Mouse (Mus musculus) forebrain, embryonic 15.5 days (tissue): ENCODE results near the gene Rin2. TPM values are rescaled to one million over a fixed set of nuclear protein-coding genes. Genes with fewer than 3 reads are reported as not detected.
"Not testable (repeated sequence)": the region's sequence is repeated elsewhere in the genome, so short reads cannot be mapped to it uniquely, and the experiment has no call there.

ENCODE experiments used
- ATAC-seq: fragments of 200-750 bp; cut with Nextera tagmentation; replicated peaks from 2 replicates; pipeline ENCODE4 v1.8.0; 2017; ENCODE audit warnings: mild to moderate bottlenecking, moderate TSS enrichment, moderate library complexity
- H3K27ac ChIP-seq: fragments of 300-500 bp; sonication (generic); replicated peaks from 2 replicates; pipeline ENCODE4 v1.5.1; 2015; ENCODE audit warnings: mild to moderate bottlenecking, inconsistent platforms
- H3K27me3 ChIP-seq: fragments of 300-500 bp; sonication (generic); 2 replicates; pipeline ENCODE4 v1.6.1; 2015; ENCODE audit warnings: inconsistent platforms
- H3K36me3 ChIP-seq: fragments of 300-500 bp; sonication (generic); 2 replicates; pipeline ENCODE4 v1.6.1; 2015; ENCODE audit warnings: mild to moderate bottlenecking, inconsistent platforms
- H3K4me1 ChIP-seq: fragments of 300-500 bp; sonication (generic); 2 replicates; pipeline ENCODE4 v1.6.1; 2015; ENCODE audit warnings: inconsistent platforms
- H3K4me2 ChIP-seq: fragments of 300-500 bp; sonication (generic); replicated peaks from 2 replicates; pipeline ENCODE4 v1.6.1; 2015; ENCODE audit warnings: mild to moderate bottlenecking, inconsistent platforms
- H3K4me3 ChIP-seq: fragments of 300-500 bp; sonication (generic); 2 replicates; pipeline ENCODE4 v1.5.1; 2015; ENCODE audit warnings: mild to moderate bottlenecking, inconsistent platforms
- H3K9ac ChIP-seq: fragments of 300-500 bp; sonication (generic); replicated peaks from 2 replicates; pipeline ENCODE4 v1.6.1; 2015; ENCODE audit warnings: mild to moderate bottlenecking, inconsistent platforms
- H3K9me3 ChIP-seq: fragments of 300-500 bp; sonication (generic); 2 replicates; pipeline ENCODE4 v1.6.1; 2016; ENCODE audit warnings: inconsistent platforms
- WGBS: fragments of 180-500 bp; shearing (Covaris S2); methylation state at CpG from one replicate; pipeline ENCODE4 v1.1.7; 2015; ENCODE audit warnings: mixed read lengths; 5-methylcytosine and 5-hydroxymethylcytosine counted together
- polyA plus RNA-seq: library from polyadenylated mRNA; unstranded; fragments of >200 nt; fragmentation: Nextera tagmentation; extraction: Ambion mirVana; gene quantifications from 2 replicates; pipeline ENCODE4 v1.2.1, GENCODE M21; 2015

The Rin2 gene
- polyA plus RNA-seq, 1 experiment from 2014 or later = 12.4 TPM

- Histone ChIP-seq H3K27me3 (no peaks in the 10 kb centered on the region), H3K4me3 (no peak overlapping the region), H3K9me3 (no peaks in the 10 kb centered on the region), H3K36me3 (0 out of 2 replicates have a peak, but pooled peaks cover 4% of the 10 kb centered on the region), H3K4me1 (no peaks in the 10 kb centered on the region), H3K27ac (no peak overlapping the region), H3K9ac (no peak overlapping the region), H3K4me2 (no peak overlapping the region)
- WGBS = 24% methylated on average over 2 of the region's 2 CpGs
- no peak for ATAC-seq
These were observed 207.4 kb downstream of the Rin2 start for GRCm38 (mm10) chr2:145882398-145882797.

GRCm38 (mm10) chr2:145884036-145884912 is 209.3 kb downstream of the Rin2 start:
- H3K9ac ChIP-seq = no peak overlapping the region
- H3K36me3 ChIP-seq = 0 out of 2 replicates have a peak, but pooled peaks cover 2% of the 10 kb centered on the region
- no peaks in the 10 kb centered on the region for H3K9me3 ChIP-seq
- H3K27ac ChIP-seq = no peak overlapping the region
- no peak overlapping the region for H3K4me2 ChIP-seq
- H3K4me3 ChIP-seq = no peak overlapping the region
- no peak for ATAC-seq
- H3K4me1 ChIP-seq = no peaks in the 10 kb centered on the region
- WGBS = 39% methylated on average over 17 of the region's 17 CpGs
- no peaks in the 10 kb centered on the region for H3K27me3 ChIP-seq

GRCm38 (mm10) chr2:145884913-145885785 is 210.1 kb downstream of the Rin2 start:
- Histone ChIP-seq H3K36me3 (0 out of 2 replicates have a peak, but pooled peaks cover 2% of the 10 kb centered on the region), H3K4me1 (no peaks in the 10 kb centered on the region), H3K27ac (no peak overlapping the region), H3K4me3 (no peak overlapping the region), H3K9ac (no peak overlapping the region), H3K27me3 (no peaks in the 10 kb centered on the region), H3K4me2 (no peak overlapping the region), H3K9me3 (no peaks in the 10 kb centered on the region)
- ATAC-seq = no peak
- WGBS = 79% methylated on average over 14 of the region's 14 CpGs

- H3K4me1 ChIP-seq = no peaks in the 10 kb centered on the region
- 81% methylated on average over 14 of the region's 14 CpGs for WGBS
- H3K4me2 ChIP-seq = no peak overlapping the region
- H3K9me3 ChIP-seq = no peaks in the 10 kb centered on the region
- no peak overlapping the region for H3K9ac ChIP-seq
- no peak overlapping the region for H3K4me3 ChIP-seq
- H3K27ac ChIP-seq = no peak overlapping the region
- H3K36me3 ChIP-seq = 0 out of 2 replicates have a peak, but pooled peaks cover 2% of the 10 kb centered on the region
- no peaks in the 10 kb centered on the region for H3K27me3 ChIP-seq
- no peak for ATAC-seq
These were observed 213.1 kb downstream of the Rin2 start for GRCm38 (mm10) chr2:145887937-145888765.

GRCm38 (mm10) chr2:145888766-145889480 is 213.9 kb downstream of the Rin2 start:
- 0 out of 2 replicates have a peak, but pooled peaks cover 2% of the 10 kb centered on the region for H3K36me3 ChIP-seq
- no peak overlapping the region for H3K4me3 ChIP-seq
- no peaks in the 10 kb centered on the region for H3K4me1 ChIP-seq
- 69% methylated on average over 6 of the region's 6 CpGs for whole genome bisulfite sequencing
- H3K27ac ChIP-seq = no peak overlapping the region
- H3K27me3 ChIP-seq = no peaks in the 10 kb centered on the region
- no peak overlapping the region for H3K9ac ChIP-seq
- no peak overlapping the region for H3K4me2 ChIP-seq
- H3K9me3 ChIP-seq = no peaks in the 10 kb centered on the region
- no peak for ATAC-seq

GRCm38 (mm10) chr2:145890571-145890970 is 215.6 kb downstream of the Rin2 start:
- Histone ChIP-seq H3K36me3 (0 out of 2 replicates have a peak, but pooled peaks cover 2% of the 10 kb centered on the region), H3K4me2 (no peak overlapping the region), H3K4me3 (no peak overlapping the region), H3K9ac (no peak overlapping the region), H3K27ac (no peak overlapping the region), H3K9me3 (no peaks in the 10 kb centered on the region), H3K4me1 (no peaks in the 10 kb centered on the region), H3K27me3 (no peaks in the 10 kb centered on the region)
- WGBS = 91% methylated on average over 2 of the region's 2 CpGs
- ATAC-seq = no peak

- 98% methylated on average over 6 of the region's 6 CpGs for WGBS
- no peaks in the 10 kb centered on the region for H3K27me3 ChIP-seq
- no peaks in the 10 kb centered on the region for H3K4me1 ChIP-seq
- no peaks in the 10 kb centered on the region for H3K9me3 ChIP-seq
- no peak overlapping the region for H3K9ac ChIP-seq
- H3K4me3 ChIP-seq = no peak overlapping the region
- no peak for ATAC-seq
- no peaks in the 10 kb centered on the region for H3K36me3 ChIP-seq
- H3K27ac ChIP-seq = no peak overlapping the region
- no peak overlapping the region for H3K4me2 ChIP-seq
These were observed 218.7 kb downstream of the Rin2 start for GRCm38 (mm10) chr2:145893756-145894155.

GRCm38 (mm10) chr2:145898106-145898505 is 223.1 kb downstream of the Rin2 start:
- ATAC-seq = no peak
- no peaks in the 10 kb centered on the region for H3K36me3 ChIP-seq
- no peak overlapping the region for H3K4me2 ChIP-seq
- 81% methylated on average over 9 of the region's 9 CpGs for WGBS
- peaks cover 2% of the 10 kb centered on the region; the same call in 1 of the 2 replicates for H3K4me1 ChIP-seq
- no peak overlapping the region for H3K4me3 ChIP-seq
- H3K9me3 ChIP-seq = no peaks in the 10 kb centered on the region
- no peak overlapping the region for H3K9ac ChIP-seq
- no peaks in the 10 kb centered on the region for H3K27me3 ChIP-seq
- no peak overlapping the region for H3K27ac ChIP-seq

- ATAC-seq, H3K4me3 ChIP-seq, H3K27me3 ChIP-seq, H3K4me2 ChIP-seq, H3K27ac ChIP-seq, H3K9ac ChIP-seq, H3K36me3 ChIP-seq, H3K9me3 ChIP-seq: not testable (repeated sequence)
- WGBS = 73% methylated on average over 7 of the region's 8 CpGs
- peaks cover 20% of the 10 kb centered on the region for H3K4me1 ChIP-seq
These were observed 225.3 kb downstream of the Rin2 start for GRCm38 (mm10) chr2:145900318-145900717.

GRCm38 (mm10) chr2:145901861-145902260 is 226.8 kb downstream of the Rin2 start, which contains the start of gene Naa20:
TSS of gene Naa20 (plus strand) at chr2:145902099.
- Histone ChIP-seq H3K27me3 (no peaks in the 10 kb centered on the region), H3K36me3 (peaks cover 5% of the 10 kb centered on the region; the same call in 1 of the 2 replicates), H3K4me1 (peaks cover 24% of the 10 kb centered on the region), H3K4me3 (peak within 1 kb of the TSS; percentile 83), H3K4me2 (peak within 1 kb of the TSS; percentile 58), H3K9me3 (no peaks in the 10 kb centered on the region), H3K9ac (peak within 1 kb of the TSS; percentile 89), H3K27ac (no peak within 1 kb of the TSS)
- ATAC-seq = no peak
- WGBS = 90% methylated on average over 6 of the region's 6 CpGs
